Mouse (Mus musculus): ENCODE measurements around the gene Hist1h2bf. TPM values are rescaled to one million over a fixed set of nuclear protein-coding genes. Genes with fewer than 3 reads are reported as not detected.
"Not testable (repeated sequence)": the region's sequence is repeated elsewhere in the genome, so short reads cannot be mapped to it uniquely, and the experiment has no call there.

Gene Hist1h2bf
- polyA plus RNA-seq, 1 experiment from 2014 or later: 2.6 TPM

GRCm38 (mm10) chr13:23570261-23571021 is 3.6 kb downstream of the Hist1h2bf start:
- H3K4me2 ChIP-seq: peak overlapping the region; percentile 75
- ATAC-seq (replicated peaks; ENCODE audit: insufficient number of reproducible peaks, low FRiP score, low TSS enrichment): peak; percentile 5; the same call in 1 of the 2 replicates
- peak overlapping the region; percentile 96 for H3K27ac ChIP-seq (ENCODE audit: low read depth, low read length)
- not testable (repeated sequence) for H3K4me1 ChIP-seq (ENCODE audit: control insufficient read depth, insufficient read depth, low read length); H3K9me3 ChIP-seq (replicated peaks; ENCODE audit: control insufficient read depth, low read length); H3K36me3 ChIP-seq (ENCODE audit: control insufficient read depth, insufficient read depth, low read length); H3K27me3 ChIP-seq (ENCODE audit: control insufficient read depth, insufficient read depth, low read length)
- WGBS (ENCODE audit: insufficient replicate concordance): 4% methylated on average over 23 of the region's 41 CpGs
- H3K4me3 ChIP-seq (ENCODE audit: low read depth, low read length): peak overlapping the region; percentile 51
- H3K9ac ChIP-seq (ENCODE audit: low read depth, low read length): peak overlapping the region; percentile 62

GRCm38 (mm10) chr13:23564482-23564881 is 9.5 kb downstream of the Hist1h2bf start:
- no peaks in the 10 kb centered on the region for H3K27me3 ChIP-seq (ENCODE audit: control insufficient read depth, insufficient read depth, low read length)
- no peaks in the 10 kb centered on the region for H3K36me3 ChIP-seq (ENCODE audit: control insufficient read depth, insufficient read depth, low read length)
- H3K9me3 ChIP-seq (replicated peaks; ENCODE audit: control insufficient read depth, low read length): no peaks in the 10 kb centered on the region
- ATAC-seq (replicated peaks; ENCODE audit: insufficient number of reproducible peaks, low FRiP score, low TSS enrichment): no peak
- no peak overlapping the region for H3K9ac ChIP-seq (ENCODE audit: low read depth, low read length)
- H3K4me3 ChIP-seq (ENCODE audit: low read depth, low read length): no peak overlapping the region
- no peak overlapping the region for H3K4me2 ChIP-seq
- H3K4me1 ChIP-seq (ENCODE audit: control insufficient read depth, insufficient read depth, low read length): no peaks in the 10 kb centered on the region
- 76% methylated on average over 2 of the region's 2 CpGs for whole genome bisulfite sequencing (ENCODE audit: insufficient replicate concordance)
- no peak overlapping the region for H3K27ac ChIP-seq (ENCODE audit: low read depth, low read length)

- peak; percentile 55; the same call in 1 of the 2 replicates for ATAC-seq (replicated peaks; ENCODE audit: insufficient number of reproducible peaks, low FRiP score, low TSS enrichment)
- no peaks in the 10 kb centered on the region for H3K36me3 ChIP-seq (ENCODE audit: control insufficient read depth, insufficient read depth, low read length)
- peak overlapping the region; percentile 79 for H3K4me2 ChIP-seq
- no peaks in the 10 kb centered on the region for H3K9me3 ChIP-seq (replicated peaks; ENCODE audit: control insufficient read depth, low read length)
- no peaks in the 10 kb centered on the region for H3K4me1 ChIP-seq (ENCODE audit: control insufficient read depth, insufficient read depth, low read length)
- WGBS (ENCODE audit: insufficient replicate concordance): 3% methylated on average over 18 of the region's 18 CpGs
- H3K9ac ChIP-seq (ENCODE audit: low read depth, low read length): peak overlapping the region; percentile 77
- H3K27ac ChIP-seq (ENCODE audit: low read depth, low read length): peak overlapping the region; percentile 97
- no peaks in the 10 kb centered on the region for H3K27me3 ChIP-seq (ENCODE audit: control insufficient read depth, insufficient read depth, low read length)
- peak overlapping the region; percentile 42 for H3K4me3 ChIP-seq (ENCODE audit: low read depth, low read length)
Measured at GRCm38 (mm10) chr13:23562699-23563462, 11.1 kb downstream of the Hist1h2bf start.

DNA sequence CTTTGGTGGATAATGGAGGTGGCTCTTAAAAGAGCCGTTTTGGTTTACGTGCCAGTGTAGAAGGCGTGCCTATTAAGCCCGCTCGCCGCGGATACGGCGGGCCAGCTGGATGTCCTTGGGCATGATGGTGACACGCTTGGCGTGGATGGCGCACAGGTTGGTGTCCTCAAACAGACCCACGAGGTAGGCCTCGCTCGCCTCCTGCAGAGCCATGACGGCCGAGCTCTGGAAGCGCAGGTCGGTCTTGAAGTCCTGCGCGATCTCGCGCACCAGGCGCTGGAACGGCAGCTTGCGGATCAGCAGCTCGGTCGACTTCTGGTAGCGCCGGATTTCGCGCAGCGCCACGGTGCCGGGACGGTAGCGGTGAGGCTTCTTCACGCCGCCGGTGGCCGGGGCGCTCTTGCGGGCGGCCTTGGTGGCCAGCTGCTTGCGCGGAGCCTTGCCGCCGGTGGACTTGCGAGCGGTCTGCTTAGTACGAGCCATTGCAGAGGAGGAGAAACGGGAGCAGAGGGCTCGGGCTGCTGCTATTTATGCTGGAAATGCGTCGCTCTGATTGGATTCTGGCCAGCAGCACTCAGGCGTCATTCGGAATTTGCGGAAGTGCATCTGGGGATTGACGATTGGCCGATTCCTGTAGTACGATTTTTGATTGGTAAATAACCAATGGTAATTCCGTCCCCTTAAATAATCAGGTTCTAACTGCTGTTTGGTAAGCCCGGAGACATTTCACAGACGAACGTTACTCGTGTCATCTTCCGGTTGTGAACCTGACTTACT is 11.9 kb downstream of the Hist1h2bf start, which contains the start of gene Hist1h3e:
Gene Hist1h3e, minus strand, starts transcription at position 487 of the 777 bp plus-strand sequence.
- ATAC-seq (replicated peaks; ENCODE audit: insufficient number of reproducible peaks, low FRiP score, low TSS enrichment): peak; percentile 88
- Histone ChIP-seq H3K9ac (ENCODE audit: low read depth, low read length) (peak within 1 kb of the TSS; percentile 77), H3K4me3 (ENCODE audit: low read depth, low read length) (peak within 1 kb of the TSS; percentile 42), H3K4me2 (peak within 1 kb of the TSS; percentile 79), H3K27ac (ENCODE audit: low read depth, low read length) (peak within 1 kb of the TSS; percentile 97)
- under 1% methylated on average over 53 of the region's 67 CpGs for WGBS (ENCODE audit: insufficient replicate concordance)
- H3K36me3 ChIP-seq (ENCODE audit: control insufficient read depth, insufficient read depth, low read length); H3K9me3 ChIP-seq (replicated peaks; ENCODE audit: control insufficient read depth, low read length); H3K27me3 ChIP-seq (ENCODE audit: control insufficient read depth, insufficient read depth, low read length); H3K4me1 ChIP-seq (ENCODE audit: control insufficient read depth, insufficient read depth, low read length): not testable (repeated sequence)

- not testable (repeated sequence) for ATAC-seq (replicated peaks; ENCODE audit: insufficient number of reproducible peaks, low FRiP score, low TSS enrichment); H3K4me1 ChIP-seq (ENCODE audit: control insufficient read depth, insufficient read depth, low read length); H3K9me3 ChIP-seq (replicated peaks; ENCODE audit: control insufficient read depth, low read length); H3K27me3 ChIP-seq (ENCODE audit: control insufficient read depth, insufficient read depth, low read length); H3K36me3 ChIP-seq (ENCODE audit: control insufficient read depth, insufficient read depth, low read length)
- peak overlapping the region; percentile 97 for H3K27ac ChIP-seq (ENCODE audit: low read depth, low read length)
- peak overlapping the region; percentile 42 for H3K4me3 ChIP-seq (ENCODE audit: low read depth, low read length)
- 0% methylated on average over 2 of the region's 5 CpGs for WGBS (ENCODE audit: insufficient replicate concordance)
- H3K4me2 ChIP-seq: peak overlapping the region; percentile 79
- H3K9ac ChIP-seq (ENCODE audit: low read depth, low read length): peak overlapping the region; percentile 43; the same call in 1 of the 2 replicates
Measured at GRCm38 (mm10) chr13:23561531-23561882, 12.5 kb downstream of the Hist1h2bf start.

DNA sequence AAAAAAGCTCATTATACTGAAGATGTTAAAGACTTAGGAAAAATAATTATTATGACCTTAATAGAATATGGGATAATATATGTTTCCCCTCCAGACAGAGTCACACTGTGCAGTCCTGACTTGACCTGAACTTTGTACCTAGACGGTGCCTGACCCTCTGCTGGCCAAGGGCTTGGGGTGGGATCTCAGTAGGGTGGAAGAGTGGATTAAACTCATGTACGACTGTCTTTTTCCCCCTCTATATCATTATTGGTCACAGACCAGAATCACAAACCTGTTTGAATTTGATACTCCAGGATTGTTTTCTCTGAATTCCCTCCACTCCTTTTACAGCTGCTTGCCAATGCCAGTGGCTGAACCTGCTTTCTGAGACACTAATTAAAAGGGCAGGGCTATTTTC is 13.3 kb downstream of the Hist1h2bf start:
- H3K9ac ChIP-seq (ENCODE audit: low read depth, low read length); H3K4me1 ChIP-seq (ENCODE audit: control insufficient read depth, insufficient read depth, low read length); H3K27ac ChIP-seq (ENCODE audit: low read depth, low read length); H3K9me3 ChIP-seq (replicated peaks; ENCODE audit: control insufficient read depth, low read length); ATAC-seq (replicated peaks; ENCODE audit: insufficient number of reproducible peaks, low FRiP score, low TSS enrichment); H3K36me3 ChIP-seq (ENCODE audit: control insufficient read depth, insufficient read depth, low read length); H3K4me3 ChIP-seq (ENCODE audit: low read depth, low read length); H3K27me3 ChIP-seq (ENCODE audit: control insufficient read depth, insufficient read depth, low read length); H3K4me2 ChIP-seq: not testable (repeated sequence)
- 33% methylated on average over 2 of the region's 2 CpGs for WGBS (ENCODE audit: insufficient replicate concordance)

- WGBS (ENCODE audit: insufficient replicate concordance): 73% methylated on average over 3 of the region's 3 CpGs
Measured at GRCm38 (mm10) chr13:23556906-23557305, 17.1 kb downstream of the Hist1h2bf start.

DNA sequence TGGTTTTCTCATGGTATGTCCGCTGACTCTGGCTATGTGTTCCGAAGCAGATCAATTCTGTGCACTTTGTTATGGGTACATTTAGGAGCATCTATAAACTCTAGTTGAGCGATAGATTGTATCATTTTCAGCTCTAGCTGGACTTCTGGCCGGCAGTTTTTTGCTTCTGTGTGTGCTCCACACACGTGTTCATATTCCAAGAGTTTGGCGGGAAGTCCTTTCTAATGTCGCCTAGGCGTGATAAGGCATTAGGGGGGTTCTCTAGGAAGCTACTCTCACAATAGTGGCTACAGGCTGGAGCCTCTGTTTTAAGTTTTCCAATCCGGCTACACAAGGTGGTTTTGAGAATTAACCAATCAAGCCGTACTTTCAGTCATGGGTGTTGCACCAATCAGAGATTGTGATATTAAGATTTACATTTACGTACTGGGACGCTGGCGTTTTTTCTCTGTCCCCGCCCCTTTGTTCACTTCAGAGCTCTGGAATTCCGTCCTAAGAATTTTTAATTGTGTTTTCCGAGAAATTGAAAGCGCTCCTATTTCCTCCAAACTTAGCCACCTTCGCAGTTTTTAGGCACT is 18.1 kb downstream of the Hist1h2bf start:
- Histone ChIP-seq H3K9me3 (replicated peaks; ENCODE audit: control insufficient read depth, low read length) (no peaks in the 10 kb centered on the region), H3K4me2 (peak overlapping the region; percentile 86), H3K27ac (ENCODE audit: low read depth, low read length) (peak overlapping the region; percentile 98), H3K9ac (ENCODE audit: low read depth, low read length) (peak overlapping the region; percentile 93), H3K4me3 (ENCODE audit: low read depth, low read length) (peak overlapping the region; percentile 60), H3K36me3 (ENCODE audit: control insufficient read depth, insufficient read depth, low read length) (no peaks in the 10 kb centered on the region), H3K4me1 (ENCODE audit: control insufficient read depth, insufficient read depth, low read length) (peaks cover 7% of the 10 kb centered on the region; the same call in 1 of the 2 replicates), H3K27me3 (ENCODE audit: control insufficient read depth, insufficient read depth, low read length) (no peaks in the 10 kb centered on the region)
- peak; percentile 66 for ATAC-seq (replicated peaks; ENCODE audit: insufficient number of reproducible peaks, low FRiP score, low TSS enrichment)
- 1% methylated on average over 18 of the region's 18 CpGs for WGBS (ENCODE audit: insufficient replicate concordance)

More at GRCm38 (mm10) chr13:23556906-23557305, 17.1 kb downstream of the Hist1h2bf start:
- Histone ChIP-seq H3K9ac (ENCODE audit: low read depth, low read length) (0 out of 2 replicates have a peak overlapping the region, but pooled peaks have one; percentile 8), H3K9me3 (replicated peaks; ENCODE audit: control insufficient read depth, low read length) (no peaks in the 10 kb centered on the region), H3K27me3 (ENCODE audit: control insufficient read depth, insufficient read depth, low read length) (no peaks in the 10 kb centered on the region), H3K4me3 (ENCODE audit: low read depth, low read length) (no peak overlapping the region), H3K4me2 (peak overlapping the region; percentile 86), H3K27ac (ENCODE audit: low read depth, low read length) (peak overlapping the region; percentile 54; the same call in 1 of the 2 replicates), H3K4me1 (ENCODE audit: control insufficient read depth, insufficient read depth, low read length) (peaks cover 7% of the 10 kb centered on the region; the same call in 1 of the 2 replicates), H3K36me3 (ENCODE audit: control insufficient read depth, insufficient read depth, low read length) (no peaks in the 10 kb centered on the region)
- no peak for ATAC-seq (replicated peaks; ENCODE audit: insufficient number of reproducible peaks, low FRiP score, low TSS enrichment)
